Mouse (Mus musculus) cerebellum, adult 9-11 months (tissue): ENCODE measurements around the gene RPS10-NUDT3.
"Not testable (repeated sequence)": the region's sequence is repeated elsewhere in the genome, so short reads cannot be mapped to it uniquely, and the experiment has no call there.

ENCODE experiments used
- DNase-seq: peaks from one replicate; pipeline ENCODE4 v3.0.0; 2022

Gene RPS10-NUDT3

DNA sequence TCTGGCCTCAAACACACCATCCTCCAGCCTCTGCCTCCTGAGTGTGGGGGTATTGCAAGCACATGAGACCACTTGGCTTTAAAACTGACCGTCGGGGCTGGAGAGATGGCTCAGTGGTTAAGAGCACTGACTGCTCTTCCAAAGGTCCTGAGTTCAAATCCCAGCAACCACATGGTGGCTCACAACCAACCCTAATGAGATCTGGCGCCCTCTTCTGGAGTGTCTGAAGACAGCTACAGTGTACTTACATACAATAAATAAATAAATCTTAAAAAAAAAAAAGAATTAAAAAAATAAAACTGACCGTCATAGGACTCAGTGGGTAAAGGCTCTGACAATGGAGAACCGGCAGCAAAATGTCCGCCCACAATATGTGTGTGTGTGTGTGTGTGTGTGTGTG is 4.8 kb upstream of the RPS10-NUDT3 start:
- DNase-seq = not testable (repeated sequence)

DNA sequence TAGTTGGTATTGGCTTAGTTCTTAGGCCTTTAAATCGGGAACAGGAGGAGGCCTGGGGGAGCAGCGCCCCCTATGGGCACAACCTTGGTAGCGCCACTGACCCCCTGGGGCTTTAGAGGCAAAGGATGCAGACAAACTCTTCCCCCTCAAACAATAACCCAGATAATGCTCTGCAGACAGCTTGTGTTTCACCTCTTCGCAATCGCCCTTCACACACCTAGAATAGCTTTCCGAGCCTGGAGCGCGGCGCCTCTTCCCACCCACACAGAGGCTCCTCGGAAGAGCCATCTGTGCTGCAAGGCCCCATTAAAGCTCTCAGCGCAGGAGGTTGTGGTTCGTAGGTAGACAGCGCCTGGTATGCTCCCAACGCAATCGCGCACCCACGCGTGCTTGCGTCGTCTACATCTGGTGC is 3.9 kb upstream of the RPS10-NUDT3 start:
- peak; percentile 77 for DNase-seq

DNA sequence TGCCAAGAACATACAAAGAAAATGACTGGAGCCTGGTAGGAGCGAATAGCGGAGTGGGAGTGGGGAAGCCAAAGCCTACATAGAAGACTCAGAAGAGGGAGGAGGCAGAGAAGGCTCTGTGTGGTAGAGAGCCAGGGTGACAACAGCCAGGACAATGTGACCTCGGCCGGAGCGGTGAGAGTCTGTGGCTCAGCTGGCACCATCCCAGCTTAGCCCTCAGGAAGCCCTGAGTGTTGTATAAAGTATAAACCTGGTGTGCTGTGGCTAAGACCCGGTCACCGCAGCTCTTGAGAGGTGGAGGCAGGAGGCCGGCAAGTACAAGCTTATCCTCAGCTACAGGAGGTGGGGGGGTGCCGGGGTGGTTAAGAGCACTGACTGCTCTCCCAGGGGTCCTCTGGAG is 2.3 kb upstream of the RPS10-NUDT3 start:
- peak; percentile 76 for DNase-seq

DNA sequence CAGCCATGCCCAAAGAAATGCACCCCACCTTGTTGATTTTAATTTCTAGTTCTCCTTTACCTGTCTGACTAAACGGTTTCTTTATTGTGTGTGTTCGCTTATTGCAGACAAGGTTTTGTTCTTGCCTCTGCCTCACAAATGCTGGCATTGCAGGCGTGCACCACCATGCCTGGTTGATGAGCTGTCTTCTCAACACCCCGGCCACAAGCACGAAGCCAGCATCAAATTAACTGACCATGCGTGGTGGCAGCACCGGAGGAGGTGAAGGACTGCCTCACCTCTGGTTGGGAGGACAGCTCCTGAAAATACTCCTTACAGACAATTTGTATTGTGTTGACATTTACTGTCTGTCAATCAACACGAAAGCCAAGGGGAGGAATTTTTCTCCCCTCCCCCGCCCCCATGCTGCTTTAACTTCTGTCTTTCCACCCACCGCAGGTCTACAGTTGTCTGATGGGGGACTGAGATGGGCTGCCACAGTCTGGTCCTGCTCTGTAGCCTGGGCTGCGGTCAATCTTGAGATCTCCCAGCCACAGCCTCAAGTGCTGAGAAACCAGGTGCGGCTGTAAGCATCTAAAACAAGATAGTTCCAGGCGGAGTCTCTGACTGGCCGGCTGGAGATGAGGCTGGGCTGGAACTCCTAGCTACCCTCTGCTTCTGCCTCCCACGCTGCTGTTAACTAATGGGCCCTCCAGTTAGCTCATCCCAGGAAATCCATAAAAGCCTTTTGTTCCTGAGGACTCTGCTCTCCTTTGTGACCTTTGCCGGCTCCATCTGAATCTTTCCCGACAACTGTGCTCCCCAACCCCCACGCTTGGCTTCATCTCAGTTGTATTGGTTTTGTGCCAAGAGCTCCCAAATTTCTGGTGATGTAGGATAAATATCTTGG is 1.4 kb upstream of the RPS10-NUDT3 start, which contains the start of gene Rps10:
Rps10 (minus strand) TSS at position 538 of the 889 bp plus-strand sequence.
- peak; percentile 68 for DNase-seq

DNA sequence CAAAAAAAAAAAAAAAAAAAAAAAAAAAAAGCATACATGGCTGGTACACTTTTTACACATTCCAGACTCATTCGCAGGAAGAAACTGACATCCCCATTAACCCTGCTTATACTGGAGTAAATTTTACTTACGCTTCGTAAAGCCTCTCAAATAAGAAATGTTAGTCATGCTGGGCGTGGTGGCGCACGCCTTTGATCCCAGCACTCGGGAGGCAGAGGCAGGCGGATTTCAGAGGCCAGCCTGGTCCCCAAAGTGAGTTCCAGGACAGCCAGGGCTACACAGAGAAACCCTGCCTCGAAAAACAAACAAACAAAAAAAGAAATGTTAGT is 517 bp upstream of the RPS10-NUDT3 start:
- DNase-seq = not testable (repeated sequence)

DNA sequence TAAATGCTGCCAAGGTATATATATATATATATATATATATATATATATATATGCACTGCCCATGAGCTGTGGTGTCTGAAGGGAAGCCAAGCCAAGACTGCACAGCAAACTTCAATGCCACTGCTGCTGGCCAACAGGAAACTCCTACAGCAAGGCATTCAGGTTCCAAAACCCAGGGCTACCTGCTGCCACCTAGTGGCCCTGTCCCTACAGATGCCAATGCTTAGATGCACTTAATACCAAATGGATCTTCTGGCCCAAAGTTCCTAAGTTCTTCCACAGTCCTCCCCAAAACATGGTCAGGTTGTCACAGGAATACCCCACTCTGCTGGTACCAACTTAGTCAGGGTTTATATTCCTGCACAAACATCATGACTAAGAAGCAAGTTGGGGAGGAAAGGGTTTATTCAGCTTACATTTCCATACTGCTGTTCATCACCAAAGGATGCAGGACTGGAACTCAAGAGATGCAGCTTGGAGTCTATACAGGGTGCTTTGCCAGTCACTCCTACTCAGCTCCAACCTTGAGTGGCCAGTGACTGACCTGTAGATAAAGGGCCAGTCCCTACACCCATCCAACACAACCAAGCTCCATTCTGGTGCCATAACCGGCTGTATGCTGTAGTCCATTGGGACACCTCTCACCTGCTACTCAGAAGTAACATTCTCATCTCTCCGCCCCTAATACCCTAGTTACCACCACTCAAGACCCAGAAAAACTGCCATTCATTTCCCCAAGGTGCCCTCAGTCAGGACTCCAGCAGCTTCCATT is 5.6 kb downstream of the RPS10-NUDT3 start:
- peak; percentile 79 for DNase-seq

DNA sequence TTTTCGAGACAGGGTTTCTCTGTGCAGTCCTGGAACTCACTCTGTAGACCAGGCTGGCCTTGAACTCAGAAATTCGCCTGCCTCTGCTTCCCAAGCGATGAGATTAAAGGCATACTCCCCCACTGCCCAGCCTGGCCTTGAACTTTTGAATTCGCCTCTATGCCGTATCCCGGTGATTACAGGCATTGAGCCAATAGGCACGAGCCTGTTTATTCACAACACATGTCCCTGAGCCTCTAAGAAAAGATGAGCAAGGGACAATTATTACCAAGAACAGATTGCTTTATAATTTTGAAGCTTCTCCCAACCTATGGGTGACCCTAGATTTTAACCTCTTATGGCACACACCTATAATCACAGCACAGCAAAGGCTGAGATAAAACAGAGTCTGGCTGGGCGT is 6.6 kb downstream of the RPS10-NUDT3 start:
- DNase-seq = no peak

DNA sequence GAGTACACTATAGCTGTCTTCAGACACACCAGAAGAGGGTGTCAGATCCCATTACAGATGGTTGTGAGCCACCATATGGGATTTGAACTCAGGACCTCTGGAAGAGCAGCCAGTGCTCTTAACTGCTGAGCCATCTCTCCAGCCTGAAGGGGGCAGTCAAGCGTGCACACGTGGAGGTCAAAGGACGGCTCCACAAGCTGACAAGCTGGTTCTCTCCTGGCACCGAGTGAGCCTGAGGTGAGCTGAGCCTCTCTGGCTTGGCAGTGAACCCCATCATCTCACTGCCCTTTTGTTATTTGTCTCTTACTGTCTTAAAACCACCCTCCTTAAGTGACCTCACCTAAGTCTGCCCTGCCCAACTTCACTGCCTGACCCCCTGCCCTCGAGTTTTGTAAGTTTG is 7.6 kb downstream of the RPS10-NUDT3 start:
- DNase-seq = no peak

DNA sequence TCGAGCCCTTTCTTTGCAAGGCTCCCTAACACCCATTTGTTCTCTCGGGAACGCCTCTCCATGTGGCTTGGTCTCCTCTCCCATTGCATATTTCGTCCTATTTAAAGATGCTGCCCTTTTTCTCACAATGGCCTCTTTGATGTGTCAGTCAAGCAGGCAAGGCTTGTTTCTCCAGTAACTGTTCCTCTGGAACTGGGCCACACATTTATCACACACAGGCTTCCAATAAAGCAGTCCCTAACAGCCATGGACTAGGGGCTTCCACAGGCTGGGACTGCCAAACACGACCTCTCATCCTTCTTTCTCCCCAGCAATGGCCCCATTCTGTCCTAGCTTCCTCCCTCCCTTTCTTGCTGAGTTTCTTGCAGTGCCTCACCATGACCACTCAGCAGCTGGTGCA is 8.3 kb downstream of the RPS10-NUDT3 start:
- no peak for DNase-seq

DNA sequence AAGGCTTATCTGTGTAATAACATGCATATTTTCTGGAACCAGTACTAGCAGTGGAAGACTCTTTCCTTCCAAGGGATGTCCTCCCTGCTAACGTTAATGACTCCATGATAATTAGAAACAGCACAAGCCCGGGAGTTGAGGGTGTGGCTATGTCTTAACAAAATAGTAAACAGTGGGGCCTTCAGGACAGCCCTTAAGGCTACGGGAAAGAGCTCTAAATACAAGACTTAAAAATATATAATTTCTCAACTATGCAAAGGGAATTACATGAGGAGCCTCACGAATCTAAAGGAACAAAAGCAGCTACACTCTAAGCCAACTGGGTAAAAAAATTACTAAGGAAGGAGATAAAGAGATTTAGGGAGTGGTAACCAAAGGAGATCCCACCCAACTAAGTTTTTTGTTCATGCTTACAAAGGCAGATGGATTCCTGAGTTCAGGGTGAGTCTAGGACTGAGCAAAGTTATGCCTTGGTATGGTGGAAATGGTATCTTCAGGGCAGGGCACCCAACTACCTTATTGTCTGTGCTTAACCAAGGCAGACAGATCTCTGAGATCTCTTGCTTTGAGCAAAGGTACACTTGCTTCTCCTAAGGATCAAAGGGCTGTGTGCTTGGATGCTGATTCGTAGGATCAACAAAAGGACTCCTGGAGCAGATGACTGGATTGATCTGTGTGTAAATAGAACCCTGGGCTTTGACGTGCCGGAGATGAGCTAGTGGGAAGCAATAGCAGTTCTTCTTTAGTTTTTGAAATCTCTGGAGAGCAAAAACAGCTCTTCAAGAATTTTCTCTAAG is 9.4 kb downstream of the RPS10-NUDT3 start:
- DNase-seq = no peak

DNA sequence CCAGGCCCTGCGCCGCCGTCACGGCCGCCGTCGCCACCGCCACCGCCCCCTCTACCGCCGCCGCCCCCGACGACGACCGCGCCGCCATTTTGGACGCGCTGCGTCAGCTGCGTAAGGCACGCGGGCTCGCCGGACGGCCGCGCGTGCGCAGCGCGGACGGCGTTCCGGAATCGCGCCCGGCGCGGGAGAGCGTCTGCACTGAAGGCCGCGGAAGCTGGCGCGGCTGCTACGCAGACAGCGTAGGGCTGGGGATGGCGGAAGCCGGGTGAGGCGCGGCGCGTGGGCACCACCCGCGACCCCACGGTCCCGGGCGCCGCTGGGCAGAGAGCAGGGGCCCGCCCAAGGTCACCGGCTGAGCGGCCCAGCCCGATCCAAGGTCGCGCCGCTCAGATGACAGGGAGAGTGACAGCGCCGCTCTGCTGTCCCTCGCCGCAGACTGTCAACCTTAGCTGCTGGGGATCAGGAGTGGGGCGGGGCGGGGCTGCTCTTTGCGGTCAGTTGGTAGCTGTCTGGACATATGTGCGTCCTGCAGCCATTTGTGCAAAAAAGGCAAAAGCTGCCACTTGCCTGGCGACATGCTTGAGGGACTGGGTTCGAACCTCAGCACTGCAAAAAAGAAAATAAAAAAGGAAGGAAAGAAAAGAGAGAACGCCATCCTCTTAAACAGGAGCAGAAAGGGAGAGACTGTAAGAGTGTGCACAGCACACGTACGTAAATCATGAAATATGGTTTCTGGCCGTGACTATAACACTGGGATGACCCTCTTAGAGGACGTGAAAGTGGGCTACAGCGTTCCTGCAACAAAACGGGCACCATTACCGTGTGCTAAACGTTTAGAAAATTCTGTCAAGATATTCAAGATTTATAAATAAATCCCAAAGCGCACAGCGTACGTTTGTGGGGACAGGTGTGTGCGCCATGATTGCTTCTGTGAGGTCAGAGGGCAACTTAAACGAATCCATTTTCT is 11.4 kb downstream of the RPS10-NUDT3 start, which contains the start of gene Nudt3:
Nudt3 (minus strand) TSS at position 136 of the 967 bp plus-strand sequence.
- DNase-seq = peak; percentile 94

DNA sequence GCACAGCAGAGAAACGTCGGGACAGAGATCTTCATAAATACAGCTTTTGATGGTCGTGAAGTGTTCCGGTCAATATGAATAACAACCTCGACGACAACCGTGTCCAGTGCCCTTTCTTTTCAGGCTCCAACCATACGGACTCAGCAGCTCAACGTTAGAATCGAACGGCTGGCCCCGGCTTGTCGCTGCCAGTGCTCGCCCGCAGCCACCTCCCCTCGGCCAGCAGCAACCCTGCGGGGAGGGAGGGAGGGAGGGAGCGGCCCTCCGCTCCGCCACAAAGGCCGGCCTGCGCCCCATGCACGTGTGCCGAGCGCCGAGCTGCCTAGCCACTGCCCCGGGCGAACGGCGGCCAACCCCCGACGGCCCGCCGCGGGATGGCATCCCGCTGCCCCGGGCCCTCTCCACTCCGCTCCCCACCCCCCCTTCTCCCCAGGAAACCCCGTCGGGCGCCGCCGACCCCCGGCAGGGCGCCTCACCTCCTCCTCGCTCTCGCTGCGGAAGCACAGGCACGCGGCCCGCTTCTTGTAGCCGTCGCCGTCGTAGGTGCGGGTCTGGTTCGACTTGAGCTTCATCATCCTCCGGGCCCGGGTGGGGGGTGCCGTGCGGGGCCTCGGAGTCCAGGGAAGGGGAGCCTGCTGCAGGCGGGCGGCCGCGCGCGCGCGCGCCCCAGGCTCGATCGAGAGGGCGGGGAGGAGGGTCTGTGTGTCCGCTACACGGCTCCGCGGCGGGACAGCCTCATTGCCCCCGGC is 12.2 kb downstream of the RPS10-NUDT3 start:
- peak; percentile 70 for DNase-seq

DNA sequence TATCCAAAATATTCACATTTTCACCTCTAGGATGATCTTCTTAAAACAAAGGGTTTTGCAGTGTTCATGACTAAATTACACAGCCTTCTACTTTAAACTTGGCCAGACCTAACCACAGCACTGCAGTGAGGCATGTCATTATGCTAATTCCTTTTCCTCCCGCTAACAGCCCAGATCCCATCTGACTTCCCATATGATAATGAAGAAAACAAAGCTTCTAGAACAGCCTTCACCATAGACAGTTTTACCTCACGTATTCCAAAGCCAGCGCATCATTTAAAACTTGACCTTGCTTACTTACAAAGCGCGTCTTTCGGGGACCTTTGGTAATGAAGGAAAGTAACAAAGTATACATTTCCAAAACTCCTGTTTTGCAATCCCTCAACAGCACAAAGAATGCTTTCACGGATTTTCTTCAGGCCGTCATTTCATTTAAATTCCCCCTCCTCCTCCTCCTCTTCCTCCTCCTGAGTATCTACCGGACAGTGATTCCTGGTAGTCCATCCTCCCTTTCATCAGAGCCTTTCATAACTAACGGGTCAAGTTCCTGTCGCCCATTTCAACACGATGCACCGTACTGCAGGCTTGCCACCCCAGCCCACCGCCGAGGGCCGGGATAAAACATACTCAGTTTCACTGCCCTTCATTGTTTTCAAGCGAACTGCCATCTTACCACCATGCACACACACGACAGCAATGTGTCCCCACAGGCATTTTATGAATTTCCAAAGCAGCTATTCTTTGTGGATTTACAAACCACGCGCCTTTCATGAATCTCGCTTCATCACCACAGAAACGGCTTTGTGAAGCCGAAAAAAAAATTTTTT is 13.1 kb downstream of the RPS10-NUDT3 start:
- no peak for DNase-seq

DNA sequence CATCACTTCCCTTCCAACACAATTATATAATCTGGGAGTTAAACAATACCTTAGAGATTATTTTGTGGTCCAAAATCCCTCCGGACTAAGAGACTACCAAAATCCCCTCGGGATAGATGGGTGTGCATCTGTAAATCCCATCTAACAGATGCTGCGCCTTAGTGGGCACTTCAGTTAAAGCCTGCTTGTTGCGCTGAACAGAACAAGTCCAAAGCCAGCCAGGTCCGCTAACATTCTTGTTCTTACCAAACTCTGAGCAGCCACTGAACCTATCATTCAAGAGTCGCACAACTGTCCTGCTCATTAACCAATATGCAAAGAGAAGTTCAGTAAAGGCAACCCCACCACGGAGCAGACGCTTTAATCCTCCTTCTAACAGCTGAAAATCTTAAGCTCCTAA is 13.9 kb downstream of the RPS10-NUDT3 start:
- DNase-seq = no peak

DNA sequence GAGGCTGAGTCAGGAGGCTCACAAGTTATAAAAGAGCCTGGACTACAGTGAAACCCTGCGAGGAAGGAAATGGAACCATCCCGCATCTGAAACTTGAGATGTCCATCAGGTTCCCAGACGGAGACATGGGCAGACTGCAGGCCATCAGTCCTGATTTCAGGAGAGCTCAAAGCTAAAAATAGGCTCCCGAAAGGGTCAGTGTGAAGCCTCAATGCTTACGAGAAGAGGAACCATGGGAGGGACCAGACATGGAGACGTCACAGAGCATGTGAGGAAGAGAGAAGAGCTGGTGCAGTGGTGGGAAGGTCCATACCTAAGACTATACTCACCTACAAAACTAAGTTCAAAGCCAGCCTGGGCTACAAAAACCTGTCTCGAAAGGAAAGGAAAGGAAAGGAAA is 19.6 kb downstream of the RPS10-NUDT3 start:
- no peak for DNase-seq

DNA sequence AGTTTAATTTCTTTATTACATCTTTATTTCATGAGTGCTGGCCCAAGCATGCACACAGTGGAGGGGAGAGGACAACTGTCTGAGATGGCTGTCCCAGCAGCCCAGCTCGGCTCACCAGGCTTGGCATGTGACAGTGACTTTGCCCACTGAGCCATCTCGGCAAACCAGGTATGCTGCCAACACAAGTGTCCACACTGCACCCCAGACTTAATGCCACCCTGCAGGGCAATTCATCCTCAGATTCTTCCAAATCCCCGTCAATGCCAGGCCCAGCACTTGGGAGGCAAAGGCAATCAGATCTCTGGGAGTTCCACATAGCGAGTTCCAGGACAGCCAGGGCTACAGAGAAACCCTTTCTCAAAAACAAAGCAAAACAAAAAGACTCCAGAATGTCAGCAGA is 22.0 kb downstream of the RPS10-NUDT3 start:
- DNase-seq = peak; percentile 69

DNA sequence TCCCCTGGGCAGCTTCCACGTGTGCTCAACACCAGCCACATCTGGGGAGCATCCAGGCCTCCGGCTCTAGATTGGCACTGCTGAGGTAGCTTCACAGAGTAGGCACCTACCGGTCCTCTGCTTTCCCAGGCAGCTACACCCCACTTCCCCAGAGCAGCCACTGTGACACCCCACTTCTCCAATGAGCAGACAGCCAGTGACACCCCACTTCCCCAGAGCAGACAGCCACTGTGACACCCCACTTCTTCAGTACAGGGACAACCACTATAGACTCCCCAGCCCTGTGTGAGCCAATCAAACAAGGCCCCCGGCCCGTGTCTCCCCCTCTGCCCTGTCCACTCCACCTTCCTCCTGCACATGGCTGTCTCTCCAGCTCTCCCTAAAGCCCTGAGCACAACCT is 23.0 kb downstream of the RPS10-NUDT3 start:
- DNase-seq = no peak

DNA sequence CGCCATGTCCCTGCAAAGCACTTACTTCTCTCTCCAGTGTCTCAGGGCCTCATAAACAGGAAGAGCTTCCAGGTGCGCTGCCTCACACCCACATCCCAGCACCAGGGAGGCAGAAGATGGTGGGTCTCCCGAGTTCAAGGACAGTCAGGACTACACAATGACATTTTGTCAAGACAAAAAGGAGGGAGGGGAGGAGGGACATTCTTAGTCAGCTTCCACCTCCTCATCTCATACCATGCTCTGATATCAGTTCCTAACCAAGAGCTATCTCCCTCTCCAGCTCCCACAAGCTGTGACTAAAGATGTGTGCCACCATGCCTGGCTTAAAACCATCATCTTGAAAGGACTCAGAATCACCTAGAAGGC is 23.5 kb downstream of the RPS10-NUDT3 start:
- DNase-seq = no peak

DNA sequence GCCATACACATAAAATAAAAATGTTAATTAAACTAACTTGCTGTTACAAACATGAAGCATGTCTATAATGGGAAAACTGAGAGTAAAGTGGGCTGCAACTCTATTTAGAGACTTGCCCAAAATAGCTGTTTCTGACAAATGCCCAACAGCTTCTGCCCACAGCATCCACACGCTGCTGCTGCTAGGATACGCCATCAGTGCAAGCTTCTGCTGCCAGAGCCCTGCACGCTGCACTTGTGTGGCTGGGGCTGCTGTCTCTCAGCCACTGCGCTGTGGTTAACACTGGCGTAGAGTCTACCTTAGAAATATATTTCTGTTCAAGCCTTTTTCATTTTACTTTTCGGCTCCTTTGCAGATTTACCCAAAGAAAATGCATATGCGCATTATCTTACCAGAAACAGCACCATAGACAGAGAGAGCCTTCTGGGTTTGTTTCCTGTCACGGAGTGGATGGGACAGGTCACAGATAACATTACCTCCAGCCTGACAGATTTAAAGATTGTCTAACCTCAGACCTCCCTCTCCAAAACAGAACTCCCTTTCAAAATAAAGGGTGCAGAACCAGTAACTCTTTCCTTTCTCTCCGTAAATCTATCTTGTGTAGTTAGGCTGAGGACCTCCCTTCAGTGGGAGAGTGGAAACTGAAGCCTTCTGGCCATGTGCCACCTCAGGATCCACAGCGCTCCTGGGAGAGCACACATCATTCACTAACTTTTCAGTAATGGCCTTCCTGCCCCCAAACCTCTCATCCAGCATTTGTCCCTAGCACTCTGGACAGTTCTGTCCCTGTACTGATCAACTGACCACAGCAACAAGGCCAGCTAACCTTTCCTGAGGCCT is 24.1 kb downstream of the RPS10-NUDT3 start:
- DNase-seq = no peak
